Mouse (Mus musculus) CH12.LX (cell line): Measurements from ENCODE around the gene E130114P18Rik. TPM values are rescaled to one million over a fixed set of nuclear protein-coding genes. Genes with fewer than 3 reads are reported as not detected.

ENCODE experiments used
- DNase-seq: peaks from one replicate; pipeline ENCODE4 v3.0.0-alpha.2; 2013; ENCODE audit errors: extremely low read depth
- H3K27ac ChIP-seq: 2 replicates; pipeline ENCODE4 v1.5.1; 2012; ENCODE audit warnings: low read depth, mild to moderate bottlenecking, control low read depth, moderate library complexity; ENCODE audit not compliant: insufficient read depth
- H3K27me3 ChIP-seq: replicated peaks from 2 replicates; pipeline ENCODE3; 2012; ENCODE audit warnings: inconsistent platforms
- H3K36me3 ChIP-seq, 2 experiments: replicated peaks in 1 of 2; 2 replicates each; pipeline versions ENCODE3 to v1.6.1; 2012; ENCODE audit warnings: inconsistent platforms in 1 of 2, low read length in 1 of 2, mild to moderate bottlenecking in 1 of 2, mixed read lengths in 1 of 2, moderate library complexity in 1 of 2; ENCODE audit not compliant: control insufficient read depth in 1 of 2, insufficient read depth in 1 of 2
- H3K4me1 ChIP-seq, 2 experiments: 2 replicates each; pipeline ENCODE4 v1.6.1; 2012; ENCODE audit warnings: inconsistent platforms in 1 of 2, moderate library complexity in 1 of 2; ENCODE audit not compliant: insufficient read depth in 2 of 2, control insufficient read depth in 1 of 2
- H3K4me2 ChIP-seq: 2 replicates; pipeline ENCODE4 v1.6.1; 2012; ENCODE audit warnings: low read depth, mild to moderate bottlenecking, control low read depth; ENCODE audit not compliant: poor library complexity, insufficient read depth, severe bottlenecking
- H3K4me3 ChIP-seq, 3 experiments: fragments of 150-350 bp in 1 of 3; sonication (generic) in 1 of 3; replicated peaks in 1 of 3; 2 replicates each; pipeline versions ENCODE3 to v1.5.1; 2011 to 2012; ENCODE audit warnings: low read depth in 2 of 3, low read length in 2 of 3, mild to moderate bottlenecking in 2 of 3, moderate library complexity in 2 of 3, control low read depth in 1 of 3, improper control_type of control experiment in 1 of 3, inconsistent platforms in 1 of 3, mixed read lengths in 1 of 3; ENCODE audit not compliant: poor library complexity in 1 of 3
- H3K79me2 ChIP-seq: replicated peaks from 2 replicates; pipeline ENCODE4 v1.6.1; 2012; ENCODE audit warnings: mild to moderate bottlenecking, moderate library complexity; ENCODE audit not compliant: control insufficient read depth, poor library complexity, insufficient read depth, severe bottlenecking; ENCODE audit errors: extremely low read depth
- H3K9ac ChIP-seq: 2 replicates; pipeline ENCODE4 v1.6.1; 2012; ENCODE audit warnings: low read depth, mild to moderate bottlenecking, control low read depth, moderate library complexity; ENCODE audit not compliant: insufficient read depth
- H3K9me3 ChIP-seq: replicated peaks from 2 replicates; pipeline ENCODE3; 2012; ENCODE audit warnings: low read length, inconsistent platforms, mixed read lengths
- CHD2 ChIP-seq: IDR thresholded peaks from 2 replicates; pipeline ENCODE4 v1.6.1; 2011; ENCODE audit warnings: low read length, improper control_type of control experiment
- EP300 ChIP-seq: IDR thresholded peaks from 2 replicates; pipeline ENCODE4 v1.6.1; 2011; ENCODE audit warnings: low read length, improper control_type of control experiment
- GABPA ChIP-seq: IDR thresholded peaks from 2 replicates; pipeline ENCODE4 v1.6.1; 2012; ENCODE audit warnings: low read depth, low read length, improper control_type of control experiment, inconsistent platforms; ENCODE audit not compliant: insufficient replicate concordance
- HCFC1 ChIP-seq: IDR thresholded peaks from 2 replicates; pipeline ENCODE4 v1.6.1; 2012; ENCODE audit warnings: low read depth, mild to moderate bottlenecking, inconsistent platforms, low read length, improper control_type of control experiment
- IRF4 ChIP-seq: IDR thresholded peaks from 2 replicates; pipeline ENCODE4 v1.6.1; 2014; ENCODE audit warnings: low read depth, mild to moderate bottlenecking, inconsistent platforms, low read length, improper control_type of control experiment
- JUN ChIP-seq: IDR thresholded peaks from 2 replicates; pipeline ENCODE4 v1.6.1; 2011; ENCODE audit warnings: low read depth, mild to moderate bottlenecking, low read length, improper control_type of control experiment, moderate library complexity; ENCODE audit not compliant: insufficient read depth
- KAT2A ChIP-seq: IDR thresholded peaks from 2 replicates; pipeline ENCODE4 v1.6.1; 2012; ENCODE audit warnings: low read length, improper control_type of control experiment, inconsistent platforms; ENCODE audit not compliant: insufficient replicate concordance
- MEF2A ChIP-seq: IDR thresholded peaks from 2 replicates; pipeline ENCODE4 v1.6.1; 2014; ENCODE audit warnings: low read depth, mild to moderate bottlenecking, inconsistent platforms, low read length, improper control_type of control experiment, borderline replicate concordance
- MYC ChIP-seq: IDR thresholded peaks from 2 replicates; pipeline ENCODE4 v1.6.1; 2011; ENCODE audit warnings: low read depth, mild to moderate bottlenecking, improper control_type of control experiment, low read length
- POLR2AphosphoS2 ChIP-seq: IDR thresholded peaks from 2 replicates; pipeline ENCODE4 v1.6.1; 2011; ENCODE audit warnings: low read depth, low read length, improper control_type of control experiment
- RAD21 ChIP-seq: IDR thresholded peaks from 2 replicates; pipeline ENCODE4 v1.6.1; 2011; ENCODE audit warnings: low read depth, mild to moderate bottlenecking, low read length, improper control_type of control experiment, moderate library complexity
- SIN3A ChIP-seq: IDR thresholded peaks from 2 replicates; pipeline ENCODE4 v1.6.1; 2012; ENCODE audit warnings: low read length, improper control_type of control experiment, inconsistent platforms
- SMC3 ChIP-seq: IDR thresholded peaks from 2 replicates; pipeline ENCODE4 v1.6.1; 2011; ENCODE audit warnings: low read depth, low read length, improper control_type of control experiment
- TCF12 ChIP-seq: IDR thresholded peaks from 2 replicates; pipeline ENCODE4 v1.6.1; 2014; ENCODE audit warnings: low read depth, mild to moderate bottlenecking, inconsistent platforms, low read length, improper control_type of control experiment
- UBTF ChIP-seq: IDR thresholded peaks from 2 replicates; pipeline ENCODE4 v1.6.1; 2012; ENCODE audit warnings: low read depth, mild to moderate bottlenecking, inconsistent platforms, low read length, improper control_type of control experiment, moderate library complexity
- USF2 ChIP-seq: conservative IDR thresholded peaks from 2 replicates; pipeline ENCODE4 v1.6.1; 2011; ENCODE audit warnings: low read depth, low read length, improper control_type of control experiment
- ZNF384 ChIP-seq: IDR thresholded peaks from 2 replicates; pipeline ENCODE4 v1.6.1; 2012; ENCODE audit warnings: low read depth, low read length, improper control_type of control experiment, inconsistent platforms
- dilution Hi-C: fragments of 300-500 bp; cut with MboI; formaldehyde crosslinking; loops from 2 replicates; pipeline ENCODE4 v1.14.3; 2020; ENCODE audit warnings: low sequenced_read_pairs; ENCODE audit not compliant: extremely low pct_unique_long_range_greater_than_20kb, extremely low pct_ligation_motif_present
- in situ Hi-C: fragments of 300-500 bp; cut with MboI; formaldehyde crosslinking; loops from 3 replicates; pipeline ENCODE4 v1.14.3; 2019; ENCODE audit warnings: low sequenced_read_pairs, low pct_ligation_motif_present, low pct_unique_long_range_greater_than_20kb, mixed read lengths
- polyA plus RNA-seq: library from polyadenylated mRNA; unstranded; fragments of >175 nt; gene quantifications from 2 replicates; pipeline ENCODE4 v1.2.1, GENCODE M21; 2012; ENCODE audit warnings: low read depth; ENCODE audit not compliant: insufficient read length
- total RNA-seq, 2 experiments: library from RNA; depleted of rRNA; stranded (reverse); fragments of 300-350 nt in 1 of 2; fragments of >200 nt in 1 of 2; gene quantifications; 2 replicates each; pipeline ENCODE4 v1.2.3; 2012 to 2014

Gene E130114P18Rik
- total and polyA plus RNA-seq, 3 experiments: not detected

DNA sequence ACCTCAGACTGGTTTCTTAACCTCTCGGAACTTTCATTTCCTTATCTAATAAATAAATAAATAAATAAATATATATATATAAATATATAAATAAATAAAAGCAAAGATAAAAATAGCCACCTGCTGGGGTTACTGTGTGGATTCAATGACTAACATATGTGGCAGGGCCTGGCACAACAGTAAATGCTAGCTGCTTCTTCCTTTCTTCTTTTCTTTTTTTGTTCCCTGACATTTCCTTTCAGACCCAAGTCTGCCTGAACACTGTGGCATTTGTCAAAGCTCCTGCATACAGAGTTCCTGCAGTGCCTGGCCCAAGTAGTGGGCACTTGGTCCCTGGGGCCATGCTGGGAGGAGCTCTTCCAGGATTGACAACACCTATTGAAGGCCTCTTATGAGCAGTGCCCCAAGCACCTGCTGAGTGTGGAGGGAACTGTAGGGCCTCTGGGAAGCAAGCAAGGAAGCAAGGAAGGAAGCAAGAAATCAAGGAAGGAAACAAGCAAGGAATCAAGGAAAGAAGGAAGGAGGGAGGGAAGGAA lies 142.1 kb downstream of the E130114P18Rik start:
- H3K27me3 ChIP-seq: no peaks in the 10 kb centered on the region
- H3K9me3 ChIP-seq: peaks cover 75% of the 10 kb centered on the region
- H3K4me1 ChIP-seq: no peaks in the 10 kb centered on the region
- in situ Hi-C loops: no loop called here
- H3K4me2 ChIP-seq: no peak overlapping the region
- no peaks in the 10 kb centered on the region for H3K79me2 ChIP-seq
- H3K9ac ChIP-seq: no peak overlapping the region
- no peak overlapping the region for H3K4me3 ChIP-seq
- dilution Hi-C loops: no loop called here
- DNase-seq: no peak
- no peak overlapping the region for H3K27ac ChIP-seq
- TF ChIP-seq CHD2: no peak
- no peak for TF ChIP-seq GABPA
- TF ChIP-seq KAT2A: no peak
- H3K36me3 ChIP-seq: no peaks in the 10 kb centered on the region

DNA sequence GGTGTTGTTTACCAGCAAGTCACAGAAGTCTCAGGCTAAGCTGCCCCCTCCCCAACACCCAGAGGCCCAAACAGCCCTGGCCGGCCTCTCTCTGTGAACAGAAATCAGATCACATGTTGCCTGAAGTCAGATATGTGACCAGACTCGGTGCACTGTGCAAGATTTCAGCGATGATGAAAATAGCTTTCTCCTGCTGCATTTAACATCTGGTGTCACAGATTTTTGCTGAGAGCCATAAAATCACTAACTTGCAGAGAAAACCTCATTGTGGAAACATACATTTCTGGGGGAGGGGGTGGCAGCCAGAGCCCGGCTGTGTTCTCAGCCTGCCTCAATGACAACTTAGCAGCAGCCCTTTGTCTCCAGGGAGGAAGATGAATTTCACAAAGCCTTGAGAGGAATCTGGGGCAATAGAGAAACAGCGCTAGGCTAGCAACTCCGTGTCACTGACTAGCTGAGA lies 142.6 kb downstream of the E130114P18Rik start:
- Histone ChIP-seq H3K27ac (no peak overlapping the region), H3K79me2 (no peaks in the 10 kb centered on the region), H3K4me3 (no peak overlapping the region), H3K9ac (no peak overlapping the region), H3K36me3 (no peaks in the 10 kb centered on the region), H3K9me3 (peaks cover 78% of the 10 kb centered on the region), H3K27me3 (no peaks in the 10 kb centered on the region), H3K4me2 (no peak overlapping the region), H3K4me1 (no peaks in the 10 kb centered on the region)
- dilution Hi-C loops (no loop called here), in situ Hi-C loops (no loop called here)
- TF ChIP-seq JUN: no peak
- TF ChIP-seq IRF4: no peak
- no peak for TF ChIP-seq MEF2A
- no peak for TF ChIP-seq ZNF384
- no peak for TF ChIP-seq HCFC1
- TF ChIP-seq SMC3: no peak
- TF ChIP-seq EP300: no peak
- no peak for TF ChIP-seq UBTF
- TF ChIP-seq MYC: no peak
- no peak for TF ChIP-seq RAD21
- TF ChIP-seq POLR2AphosphoS2: no peak
- TF ChIP-seq SIN3A: no peak
- no peak for TF ChIP-seq TCF12
- TF ChIP-seq USF2: no peak
- DNase-seq: no peak
